Mouse (Mus musculus) olfactory bulb, adult 2 months (tissue): Measurements from ENCODE around the gene Aip. TPM values are rescaled to one million over a fixed set of nuclear protein-coding genes. Genes with fewer than 3 reads are reported as not detected.
"Not testable (repeated sequence)": the region's sequence is repeated elsewhere in the genome, so short reads cannot be mapped to it uniquely, and the experiment has no call there.

ENCODE experiments used
- H3K27ac ChIP-seq: fragments of 200-500 bp; 2 replicates; pipeline ENCODE4 v1.5.1; 2012; ENCODE audit warnings: low read depth, low read length; ENCODE audit not compliant: insufficient read depth
- H3K4me1 ChIP-seq: fragments of 200-500 bp; 2 replicates; pipeline ENCODE4 v1.6.1; 2012; ENCODE audit warnings: low read length; ENCODE audit not compliant: control insufficient read depth, insufficient read depth
- H3K4me3 ChIP-seq: fragments of 200-500 bp; 2 replicates; pipeline ENCODE4 v1.5.1; 2012; ENCODE audit warnings: mild to moderate bottlenecking, low read depth, low read length, moderate library complexity; ENCODE audit not compliant: insufficient read depth
- CTCF ChIP-seq: fragments of 200-500 bp; IDR thresholded peaks from 2 replicates; pipeline ENCODE4 v1.5.1; 2012; ENCODE audit warnings: low read depth, mild to moderate bottlenecking, low read length, moderate library complexity; ENCODE audit not compliant: insufficient read depth
- POLR2A ChIP-seq: fragments of 200-500 bp; IDR thresholded peaks from 2 replicates; pipeline ENCODE4 v1.6.1; 2012; ENCODE audit warnings: mild to moderate bottlenecking, low read depth, low read length, moderate library complexity; ENCODE audit not compliant: insufficient read depth
- WGBS: fragments of 180-500 bp; shearing (Covaris S2); methylation state at CpG from one replicate; pipeline ENCODE4 v1.1.7; 2018; 5-methylcytosine and 5-hydroxymethylcytosine counted together
- polyA plus RNA-seq: library from polyadenylated mRNA; stranded (reverse); fragments of >200 nt; gene quantifications from 2 replicates; pipeline ENCODE4 v1.2.4, GENCODE M21; 2012; ENCODE audit warnings: low replicate concordance; ENCODE audit not compliant: missing spikeins, insufficient read depth, insufficient read length

Aip gene
- polyA plus RNA-seq, 1 experiment: not detected

GRCm38 (mm10) chr19:4142416-4143173 is 16.9 kb upstream of the Aip start:
- no peak for TF ChIP-seq CTCF
- no peak for TF ChIP-seq POLR2A
- WGBS: 80% methylated on average over 18 of the region's 18 CpGs

GRCm38 (mm10) chr19:4140147-4140546 is 14.5 kb upstream of the Aip start:
- WGBS: 78% methylated on average over 6 of the region's 6 CpGs
- Histone ChIP-seq H3K27ac (no peak overlapping the region), H3K4me3 (no peak overlapping the region), H3K4me1 (peaks cover 2% of the 10 kb centered on the region; the same call in 1 of the 2 replicates)
- TF ChIP-seq CTCF (no peak), POLR2A (no peak)

More at GRCm38 (mm10) chr19:4142416-4143173, 16.9 kb upstream of the Aip start:
- peaks cover 9% of the 10 kb centered on the region; the same call in 1 of the 2 replicates for H3K4me1 ChIP-seq
- H3K27ac ChIP-seq: no peak overlapping the region
- H3K4me3 ChIP-seq: no peak overlapping the region

GRCm38 (mm10) chr19:4139446-4139845 is 13.8 kb upstream of the Aip start, which contains the start of gene Gpr152:
Gpr152 (plus strand) TSS chr19:4139787.
- 79% methylated on average over 2 of the region's 2 CpGs for WGBS
- H3K4me1 ChIP-seq: peaks cover 2% of the 10 kb centered on the region; the same call in 1 of the 2 replicates
- no peak within 1 kb of the TSS for H3K4me3 ChIP-seq
- TF ChIP-seq CTCF (no peak), POLR2A (no peak)
- no peak within 1 kb of the TSS for H3K27ac ChIP-seq

GRCm38 (mm10) chr19:4137913-4138312 is 12.3 kb upstream of the Aip start:
- Histone ChIP-seq H3K27ac (no peak overlapping the region), H3K4me3 (no peak overlapping the region), H3K4me1 (peaks cover 2% of the 10 kb centered on the region; the same call in 1 of the 2 replicates)
- TF ChIP-seq CTCF (no peak), POLR2A (no peak)
- WGBS: 76% methylated on average over 5 of the region's 5 CpGs

GRCm38 (mm10) chr19:4136463-4136862 is 10.8 kb upstream of the Aip start:
- Histone ChIP-seq H3K4me3 (no peak overlapping the region), H3K4me1 (peaks cover 2% of the 10 kb centered on the region; the same call in 1 of the 2 replicates), H3K27ac (no peak overlapping the region)
- WGBS: 83% methylated on average over 5 of the region's 5 CpGs
- TF ChIP-seq CTCF: no peak
- TF ChIP-seq POLR2A: no peak

- H3K4me3 ChIP-seq, H3K4me1 ChIP-seq, H3K27ac ChIP-seq: not testable (repeated sequence)
- WGBS: 26% methylated on average over 8 of the region's 8 CpGs
These were observed 10.3 kb upstream of the Aip start for GRCm38 (mm10) chr19:4135963-4136345.

GRCm38 (mm10) chr19:4135229-4135962 is 9.7 kb upstream of the Aip start:
- 88% methylated on average over 6 of the region's 6 CpGs for WGBS
- H3K27ac ChIP-seq: not testable (repeated sequence)

GRCm38 (mm10) chr19:4134354-4134753 is 8.7 kb upstream of the Aip start:
- Histone ChIP-seq H3K4me1 (peaks cover 2% of the 10 kb centered on the region; the same call in 1 of the 2 replicates), H3K27ac (no peak overlapping the region), H3K4me3 (no peak overlapping the region)
- 84% methylated on average over 4 of the region's 4 CpGs for WGBS
- TF ChIP-seq POLR2A (no peak), CTCF (no peak)

More at GRCm38 (mm10) chr19:4135229-4135962, 9.7 kb upstream of the Aip start:
- not testable (repeated sequence) for H3K4me1 ChIP-seq, H3K4me3 ChIP-seq

GRCm38 (mm10) chr19:4131768-4132167 is 6.1 kb upstream of the Aip start:
- 69% methylated on average over 2 of the region's 2 CpGs for WGBS
- no peak overlapping the region for H3K4me3 ChIP-seq
- TF ChIP-seq POLR2A (no peak), CTCF (no peak)

More at GRCm38 (mm10) chr19:4131768-4132167, 6.1 kb upstream of the Aip start:
- H3K4me1 ChIP-seq: peaks cover 10% of the 10 kb centered on the region
- H3K27ac ChIP-seq: no peak overlapping the region
